Mouse (Mus musculus) forebrain, embryonic 16.5 days (tissue): ENCODE data around the gene Zic4. TPM values are rescaled to one million over a fixed set of nuclear protein-coding genes. Genes with fewer than 3 reads are reported as not detected.
A peak's percentile ranks its signal among the peaks of the same experiment; 100 is the strongest.

Source experiments
- ATAC-seq: fragments of 200-750 bp; cut with Nextera tagmentation; 2 replicates; pipeline ENCODE4 v1.8.0; 2017; ENCODE audit warnings: mild to moderate bottlenecking, moderate library complexity
- H3K27ac ChIP-seq: fragments of 300-500 bp; sonication (generic); 2 replicates; pipeline ENCODE4 v1.5.1; 2014; ENCODE audit warnings: low read length, control low read depth
- H3K27me3 ChIP-seq: fragments of 300-500 bp; sonication (generic); replicated peaks from 2 replicates; pipeline ENCODE4 v1.6.1; 2014; ENCODE audit warnings: low read length; ENCODE audit not compliant: control insufficient read depth, insufficient read depth
- H3K36me3 ChIP-seq: fragments of 300-500 bp; sonication (generic); 2 replicates; pipeline ENCODE4 v1.6.1; 2014; ENCODE audit not compliant: control insufficient read depth, insufficient read depth
- H3K4me1 ChIP-seq: fragments of 300-500 bp; sonication (generic); replicated peaks from 2 replicates; pipeline ENCODE4 v1.6.1; 2014; ENCODE audit warnings: low read length; ENCODE audit not compliant: control insufficient read depth, insufficient read depth
- H3K4me2 ChIP-seq: fragments of 300-500 bp; sonication (generic); 2 replicates; pipeline ENCODE4 v1.6.1; 2014; ENCODE audit warnings: mild to moderate bottlenecking, low read length, control low read depth
- H3K4me3 ChIP-seq: fragments of 300-500 bp; sonication (generic); replicated peaks from 2 replicates; pipeline ENCODE4 v1.5.1; 2014; ENCODE audit warnings: mild to moderate bottlenecking, low read length, control low read depth
- H3K9ac ChIP-seq: fragments of 300-500 bp; sonication (generic); replicated peaks from 2 replicates; pipeline ENCODE4 v1.6.1; 2014; ENCODE audit warnings: low read depth, low read length, control low read depth
- H3K9me3 ChIP-seq: fragments of 300-500 bp; sonication (generic); 2 replicates; pipeline ENCODE4 v1.6.1; 2016; ENCODE audit warnings: low read length; ENCODE audit not compliant: control insufficient read depth
- WGBS: fragments of 180-500 bp; shearing (Covaris S2); extraction: QIAGEN DNeasy Blood & Tissue Kit; methylation state at CpG from one replicate; pipeline ENCODE4 v1.1.7; 2014; 5-methylcytosine and 5-hydroxymethylcytosine counted together
- polyA plus RNA-seq: library from polyadenylated mRNA; unstranded; fragments of >200 nt; fragmentation: Nextera tagmentation; extraction: Ambion mirVana; gene quantifications from 2 replicates; pipeline ENCODE4 v1.2.1, GENCODE M21; 2015

The Zic4 gene
- polyA plus RNA-seq, 1 experiment from 2014 or later: 47.6 TPM

DNA sequence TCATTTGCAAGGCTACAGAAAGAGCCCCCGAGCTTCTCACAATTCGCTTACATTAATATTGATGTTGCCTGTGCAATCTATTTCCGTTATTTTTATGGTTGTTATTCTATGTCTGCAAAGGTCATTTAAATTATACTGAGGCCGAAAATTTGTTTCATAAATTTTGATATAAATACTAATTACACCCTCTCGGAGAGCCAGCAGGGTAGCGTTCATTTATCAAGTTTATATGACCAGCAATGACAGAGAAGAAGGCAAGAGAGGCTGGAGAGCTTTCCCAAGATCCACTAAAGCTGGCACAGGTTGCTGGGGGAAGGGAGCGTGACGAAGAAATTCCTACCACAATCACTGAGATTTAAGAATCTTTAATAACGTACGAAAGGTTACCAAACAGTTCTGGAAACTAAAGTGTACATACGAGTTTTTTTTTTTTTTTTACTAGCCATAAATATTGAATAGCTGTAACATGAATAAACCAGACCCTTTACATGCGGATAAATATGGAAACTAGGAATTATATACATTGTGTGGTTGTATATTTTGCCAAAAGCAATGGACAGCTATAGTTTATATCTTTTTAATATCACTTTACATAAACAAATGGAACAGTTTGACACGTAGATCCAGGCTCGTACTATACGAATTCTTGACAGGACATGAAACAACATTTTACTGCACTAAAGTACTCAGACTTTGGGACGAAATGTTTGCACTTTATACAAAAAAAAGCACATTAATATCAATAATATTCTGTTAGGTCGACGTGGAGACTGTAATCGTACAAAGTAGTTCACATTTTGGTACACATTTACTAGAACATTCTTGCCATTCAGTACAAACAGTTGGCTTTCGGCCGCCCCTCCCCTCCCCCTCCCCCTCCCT lies 1.8 kb upstream of the Zic4 start:
- Histone ChIP-seq H3K4me2 (peak overlapping the region; percentile 54), H3K4me3 (peak overlapping the region; percentile 53), H3K27ac (no peak overlapping the region), H3K4me1 (peaks cover 28% of the 10 kb centered on the region), H3K36me3 (no peaks in the 10 kb centered on the region), H3K9ac (0 out of 2 replicates have a peak overlapping the region, but pooled peaks have one; percentile 35), H3K27me3 (peaks cover 17% of the 10 kb centered on the region), H3K9me3 (no peaks in the 10 kb centered on the region)
- 27% methylated on average over 21 of the region's 21 CpGs for whole genome bisulfite sequencing
- no peak for ATAC-seq

DNA sequence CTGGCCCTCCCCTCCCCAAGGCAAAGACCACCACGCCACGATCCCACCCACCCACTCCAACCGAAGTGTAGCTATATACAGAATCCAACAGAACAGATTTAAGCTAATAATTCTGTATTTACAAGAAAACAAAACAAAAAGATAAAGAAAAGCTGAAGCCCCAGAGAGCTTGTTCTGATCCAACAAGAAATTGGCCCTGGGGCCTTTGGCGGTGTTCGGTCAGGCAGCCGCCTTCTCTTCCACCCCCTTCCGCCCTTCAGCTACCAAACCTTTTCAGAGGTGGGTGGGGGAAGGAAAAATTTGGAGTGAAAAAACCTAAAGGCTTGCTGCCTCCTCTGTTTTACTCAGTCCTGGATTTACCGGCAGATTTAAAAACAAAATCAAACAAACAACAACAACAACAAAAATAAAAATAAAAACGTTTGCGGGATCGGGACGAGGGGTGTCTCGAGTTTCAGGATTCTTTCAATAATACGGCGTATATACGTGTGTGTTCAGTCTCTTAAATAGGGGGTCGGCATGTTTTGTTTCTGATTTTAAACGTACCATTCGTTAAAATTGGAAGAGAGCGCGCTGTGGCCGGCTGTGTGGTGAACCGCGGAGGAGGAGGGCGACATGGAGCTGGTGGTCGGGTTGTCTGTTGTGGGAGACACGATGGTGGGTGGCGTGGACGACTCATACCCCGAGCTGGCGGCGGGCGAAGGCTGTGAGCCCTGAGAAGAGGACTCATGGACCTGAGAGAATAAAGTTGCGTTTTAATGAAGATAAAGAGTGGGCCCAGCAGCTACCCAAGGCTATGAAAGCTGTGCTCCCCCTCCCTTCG lies 969 bp upstream of the Zic4 start:
- Histone ChIP-seq H3K4me3 (peak overlapping the region; percentile 53), H3K27ac (peak overlapping the region; percentile 68), H3K4me1 (peaks cover 24% of the 10 kb centered on the region), H3K9ac (peak overlapping the region; percentile 70), H3K27me3 (peaks cover 16% of the 10 kb centered on the region), H3K36me3 (no peaks in the 10 kb centered on the region), H3K9me3 (no peaks in the 10 kb centered on the region), H3K4me2 (peak overlapping the region; percentile 54)
- WGBS: 3% methylated on average over 35 of the region's 35 CpGs
- ATAC-seq: peak; percentile 15

DNA sequence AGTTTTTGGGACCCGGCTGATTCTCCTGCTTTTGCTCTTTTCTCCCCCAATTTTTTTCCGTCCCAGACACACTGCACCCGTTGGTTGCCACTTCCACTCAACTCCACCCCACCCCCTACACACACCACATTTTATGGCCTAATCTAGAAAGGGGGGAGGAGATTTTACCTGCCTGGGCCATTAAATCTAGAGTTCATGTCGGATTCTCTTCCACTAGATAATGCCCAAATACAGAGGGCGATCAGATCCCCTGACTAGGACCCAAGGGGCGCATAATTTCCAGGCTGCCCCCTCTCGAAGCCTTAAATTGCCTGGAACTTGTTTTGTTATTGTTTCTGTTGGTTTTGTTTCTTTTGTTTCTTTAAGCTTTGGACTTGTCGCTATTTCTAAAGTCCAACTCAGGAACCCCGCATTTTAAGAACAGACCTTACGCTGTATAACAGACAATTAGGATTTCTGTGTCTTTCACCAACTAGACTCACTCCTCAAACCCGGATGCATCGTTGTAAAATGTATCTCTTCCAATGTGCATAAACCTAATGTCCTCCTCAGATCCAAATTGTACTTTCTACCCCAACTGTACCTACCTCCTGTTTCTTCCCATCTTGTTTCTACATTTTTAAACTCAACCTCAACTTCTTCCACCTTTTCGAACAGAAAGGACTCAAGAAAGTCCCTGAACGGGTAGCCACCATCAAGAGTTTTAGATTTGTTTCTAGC lies 958 bp downstream of the Zic4 start:
- no peaks in the 10 kb centered on the region for H3K36me3 ChIP-seq
- peaks cover 13% of the 10 kb centered on the region for H3K27me3 ChIP-seq
- peak overlapping the region; percentile 53 for H3K4me3 ChIP-seq
- H3K27ac ChIP-seq: peak overlapping the region; percentile 42
- H3K4me1 ChIP-seq: peaks cover 28% of the 10 kb centered on the region
- no peak for ATAC-seq
- peak overlapping the region; percentile 70 for H3K9ac ChIP-seq
- peak overlapping the region; percentile 52 for H3K4me2 ChIP-seq
- H3K9me3 ChIP-seq: no peaks in the 10 kb centered on the region
- WGBS: 9% methylated on average over 14 of the region's 14 CpGs

DNA sequence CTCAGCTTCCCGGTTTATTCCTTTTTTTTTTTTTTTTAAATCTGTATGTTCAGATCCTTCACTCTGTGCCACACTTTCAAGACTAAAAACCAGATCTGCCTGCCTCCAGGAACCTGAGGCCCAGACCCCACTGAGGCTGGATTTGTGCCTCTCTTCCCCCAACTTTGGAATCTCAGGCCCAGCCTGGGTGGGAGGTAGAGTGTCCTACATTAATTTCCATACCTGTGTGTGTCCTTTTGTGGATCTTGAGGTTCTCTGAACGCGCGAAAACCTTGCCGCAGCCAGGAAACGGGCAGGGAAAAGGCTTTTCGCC lies 1.6 kb downstream of the Zic4 start:
- Histone ChIP-seq H3K4me2 (peak overlapping the region; percentile 52), H3K27me3 (peaks cover 19% of the 10 kb centered on the region), H3K9me3 (no peaks in the 10 kb centered on the region), H3K27ac (peak overlapping the region; percentile 84), H3K9ac (peak overlapping the region; percentile 70), H3K4me1 (peaks cover 28% of the 10 kb centered on the region), H3K4me3 (peak overlapping the region; percentile 53), H3K36me3 (no peaks in the 10 kb centered on the region)
- WGBS: 1% methylated on average over 7 of the region's 7 CpGs
- no peak for ATAC-seq

DNA sequence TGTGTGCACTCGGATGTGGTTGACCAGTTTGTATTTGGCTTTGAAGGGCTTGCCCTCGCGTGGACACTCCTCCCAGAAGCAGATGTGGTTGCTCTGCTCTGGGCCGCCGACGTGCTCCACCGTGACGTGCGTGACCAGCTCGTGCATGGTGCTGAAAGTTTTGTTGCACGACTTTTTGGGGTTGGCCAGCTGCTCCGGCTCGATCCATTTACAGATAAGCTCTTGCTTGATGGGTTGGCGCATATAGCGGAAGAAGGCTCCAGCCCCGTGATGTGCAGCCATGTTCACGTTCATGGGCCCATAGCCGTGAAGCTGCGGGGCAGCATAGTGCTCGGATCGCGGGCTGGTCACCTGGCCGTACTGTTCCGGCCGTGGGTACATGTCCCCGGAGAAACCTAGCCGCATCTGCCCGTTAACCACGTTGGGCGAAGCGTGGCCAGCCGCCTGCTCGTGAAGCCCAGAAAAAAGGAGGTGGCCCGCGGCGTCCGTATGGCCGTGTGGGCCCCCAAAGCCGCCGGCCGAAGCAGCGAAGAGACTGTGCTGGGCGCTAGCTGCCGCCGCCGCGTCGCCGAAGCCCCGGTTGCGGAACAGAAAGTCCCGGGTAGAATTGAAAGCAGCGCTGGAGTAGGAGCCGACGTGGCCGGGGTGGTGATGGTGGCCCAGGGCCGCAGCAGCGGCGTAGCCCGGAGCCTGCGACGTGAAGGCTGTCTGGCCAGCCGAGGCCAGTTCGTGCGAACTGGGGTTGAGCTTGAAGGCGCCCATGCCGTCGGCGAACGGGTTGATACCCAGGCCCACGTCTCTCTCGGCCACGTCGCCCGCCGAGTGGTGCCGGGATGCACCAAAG lies 2.1 kb downstream of the Zic4 start:
- Histone ChIP-seq H3K4me2 (peak overlapping the region; percentile 52), H3K4me3 (peak overlapping the region; percentile 53), H3K4me1 (peaks cover 28% of the 10 kb centered on the region), H3K9ac (peak overlapping the region; percentile 70), H3K27ac (peak overlapping the region; percentile 84), H3K9me3 (no peaks in the 10 kb centered on the region), H3K36me3 (no peaks in the 10 kb centered on the region), H3K27me3 (peaks cover 22% of the 10 kb centered on the region)
- peak; percentile 27 for ATAC-seq
- WGBS: under 1% methylated on average over 77 of the region's 77 CpGs

DNA sequence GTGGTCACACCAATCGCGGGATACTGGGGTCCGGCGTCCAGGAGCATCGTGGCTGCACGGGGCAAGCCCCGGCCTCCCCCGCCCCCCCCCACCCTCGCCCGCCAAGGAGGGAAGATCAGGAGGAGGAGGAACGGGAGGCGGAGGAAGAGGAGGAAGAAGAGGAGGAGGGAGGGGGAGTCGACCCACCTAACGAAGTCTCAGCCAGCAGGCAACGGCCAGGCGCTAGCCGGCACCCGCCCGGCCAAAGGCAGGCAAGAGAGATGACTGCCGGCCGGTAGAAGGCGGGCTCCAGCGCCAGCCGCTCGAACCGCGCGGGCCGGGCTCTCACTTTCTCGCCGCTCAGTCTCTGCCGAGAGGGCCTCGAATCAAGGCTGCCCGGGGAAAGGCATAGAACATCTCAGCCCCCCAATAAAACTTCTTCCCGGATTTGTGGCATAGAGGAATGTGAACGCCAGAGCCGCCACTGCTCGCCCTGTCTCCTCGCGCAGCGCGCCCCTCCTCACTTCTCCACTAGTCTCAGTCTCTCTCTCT lies 2.8 kb downstream of the Zic4 start:
- Histone ChIP-seq H3K4me2 (peak overlapping the region; percentile 52), H3K4me3 (peak overlapping the region; percentile 53), H3K9ac (peak overlapping the region; percentile 70), H3K36me3 (no peaks in the 10 kb centered on the region), H3K4me1 (peaks cover 28% of the 10 kb centered on the region), H3K27ac (peak overlapping the region; percentile 84), H3K9me3 (no peaks in the 10 kb centered on the region), H3K27me3 (peaks cover 26% of the 10 kb centered on the region)
- WGBS: under 1% methylated on average over 42 of the region's 42 CpGs
- peak; percentile 24 for ATAC-seq

DNA sequence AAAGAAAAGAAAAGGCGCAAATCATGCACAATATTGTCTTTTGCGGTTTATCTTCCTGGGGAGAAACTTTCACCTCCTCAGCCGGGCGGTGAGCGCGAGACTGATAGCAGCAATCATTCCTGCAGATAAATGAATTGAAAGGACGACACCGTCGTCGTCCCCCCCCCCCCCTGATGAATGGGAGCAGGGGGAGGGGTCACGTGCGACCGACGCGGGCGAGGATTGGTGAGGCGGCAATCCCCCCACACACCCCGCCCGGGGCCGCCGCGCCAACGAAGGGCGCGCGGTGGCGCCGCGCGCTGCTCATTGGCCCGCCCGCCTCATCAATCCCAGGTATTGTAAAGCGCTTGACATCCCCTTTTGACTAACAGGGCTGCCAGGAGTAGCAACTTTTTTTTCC lies 3.5 kb downstream of the Zic4 start, which contains the start of gene Zic1:
Zic1 (minus strand) TSS at position 147 of the 400 bp plus-strand sequence.
- no peaks in the 10 kb centered on the region for H3K9me3 ChIP-seq
- peak within 1 kb of the TSS; percentile 52 for H3K4me2 ChIP-seq
- peaks cover 28% of the 10 kb centered on the region for H3K4me1 ChIP-seq
- peak; percentile 84 for ATAC-seq
- no peaks in the 10 kb centered on the region for H3K36me3 ChIP-seq
- peak within 1 kb of the TSS; percentile 84 for H3K27ac ChIP-seq
- H3K9ac ChIP-seq: peak within 1 kb of the TSS; percentile 70
- H3K27me3 ChIP-seq: peaks cover 29% of the 10 kb centered on the region
- H3K4me3 ChIP-seq: peak within 1 kb of the TSS; percentile 53
- WGBS: under 1% methylated on average over 23 of the region's 33 CpGs

DNA sequence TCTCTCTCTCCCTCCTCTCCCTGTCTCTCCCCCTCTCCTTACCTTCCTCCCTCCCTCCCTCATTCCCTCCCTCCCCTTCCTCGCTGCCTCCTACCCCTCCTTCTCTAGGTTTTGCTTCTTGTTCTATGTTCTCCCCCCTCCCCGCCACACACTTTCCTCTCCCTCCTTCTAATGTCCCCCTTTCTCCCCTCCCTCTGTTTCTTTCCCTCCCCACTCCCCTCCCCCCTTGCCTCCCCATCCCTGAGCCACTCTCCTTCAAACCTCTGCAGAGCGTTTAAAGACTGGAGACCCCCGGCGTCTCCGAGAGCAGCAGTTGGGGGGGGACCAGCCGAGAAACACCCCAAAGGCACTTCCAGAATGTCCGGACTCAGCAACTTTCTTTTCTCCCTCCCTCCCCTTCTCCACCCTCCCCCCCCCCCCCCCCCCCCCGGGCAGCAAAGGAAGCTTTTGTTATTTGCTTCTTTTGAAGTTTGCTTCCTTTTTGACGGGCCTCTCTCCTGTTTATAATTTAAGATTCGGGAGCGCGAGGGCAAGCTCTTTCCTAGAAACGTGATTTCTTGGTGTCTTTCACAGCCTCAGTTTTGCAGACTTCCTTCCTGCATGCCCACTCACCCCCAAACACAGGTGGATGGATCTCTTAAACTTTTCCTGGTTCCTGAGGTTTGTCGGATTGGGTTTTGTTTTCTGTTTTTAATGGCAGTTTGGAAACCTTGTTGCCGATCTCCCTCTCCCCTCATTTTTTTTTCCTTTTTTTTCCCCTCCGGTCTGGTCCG lies 4.2 kb downstream of the Zic4 start:
- no peak for ATAC-seq
- WGBS: under 1% methylated on average over 17 of the region's 18 CpGs

More for the DNA sequence above, 4.2 kb downstream of the Zic4 start:
- Histone ChIP-seq H3K27ac (peak overlapping the region; percentile 83), H3K9me3 (no peaks in the 10 kb centered on the region), H3K27me3 (peaks cover 36% of the 10 kb centered on the region), H3K4me3 (peak overlapping the region; percentile 53), H3K4me2 (peak overlapping the region; percentile 52), H3K4me1 (peaks cover 26% of the 10 kb centered on the region), H3K9ac (peak overlapping the region; percentile 41; the same call in 1 of the 2 replicates), H3K36me3 (no peaks in the 10 kb centered on the region)
